ENCODE assay signal across 8 mouse cellular contexts in genomic region chr3:103382872-103383567, GRCm38 (mm10).
DNase-seq lines count a peak whose midpoint lies in the region; ATAC-seq lines count a peak whose summit lies in the region.

No protein-coding gene starts in this region.

- H3K27me3 ChIP-seq in hindbrain, embryonic 13.5 days, result no peaks in the 10 kb centered on the region

- H3K27ac ChIP-seq in hindbrain, embryonic 13.5 days, result no peak overlapping the region

- no peaks in the 10 kb centered on the region for H3K9me3 ChIP-seq in hindbrain, embryonic 13.5 days

- no peak overlapping the region for H3K4me3 ChIP-seq in hindbrain, embryonic 13.5 days

- H3K4me2 ChIP-seq in hindbrain, embryonic 13.5 days, result no peak overlapping the region

- H3K9ac ChIP-seq in hindbrain, embryonic 13.5 days, result no peak overlapping the region

- H3K4me1 ChIP-seq in hindbrain, embryonic 13.5 days (replicated peaks), result no peaks in the 10 kb centered on the region

- ATAC-seq in hindbrain, embryonic 13.5 days (ENCODE audit: low FRiP score), result peak; percentile 58

- peak; percentile 82 for DNase-seq in Muller cell, postnatal 12 days (ENCODE audit: inconsistent ontology term)
- DNase-seq in cerebellum, postnatal 10 days, result peak; percentile 97 to 99
- peak; percentile 75 to 88 for DNase-seq in frontal cortex, postnatal 14 days (ENCODE audit: low spot score in 2 of 2)
- peak; percentile 88 to 92 for DNase-seq in layer of hippocampus, postnatal 14 days (ENCODE audit: low spot score in 2 of 2)
- peak; percentile 98 for DNase-seq in lung, postnatal 14 days
- DNase-seq in retina, adult 2 months (ENCODE audit: low read depth, low spot score), result peak; percentile 82
- peak; percentile 95 for DNase-seq in thymus, postnatal 25 days

- no peaks in the 10 kb centered on the region for H3K36me3 ChIP-seq in hindbrain, embryonic 13.5 days

- 23% methylated on average over 17 of the region's 17 CpGs for WGBS in hindbrain, embryonic 13.5 days
